Mouse (Mus musculus) cerebellum, adult 2 months (tissue): ENCODE measurements around the gene Chst7. TPM values are rescaled to one million over a fixed set of nuclear protein-coding genes. Genes with fewer than 3 reads are reported as not detected.

ENCODE experiments used
- DNase-seq, 2 experiments: peaks; one replicate each; pipeline ENCODE4 v3.0.0; 2021
- H3K27ac ChIP-seq: fragments of 200-500 bp; 2 replicates; pipeline ENCODE4 v1.5.1; 2012; ENCODE audit warnings: low read length, control low read depth, inconsistent platforms; ENCODE audit not compliant: insufficient read depth
- H3K27me3 ChIP-seq: fragments of 200-500 bp; 2 replicates; pipeline ENCODE4 v1.6.1; 2012; ENCODE audit warnings: inconsistent platforms, mild to moderate bottlenecking, low read length, moderate library complexity; ENCODE audit not compliant: control insufficient read depth, insufficient read depth
- H3K4me1 ChIP-seq: fragments of 200-500 bp; 2 replicates; pipeline ENCODE4 v1.6.1; 2011; ENCODE audit warnings: low read length; ENCODE audit not compliant: control insufficient read depth, insufficient read depth
- H3K4me3 ChIP-seq: fragments of 200-500 bp; replicated peaks from 2 replicates; pipeline ENCODE3; 2011; ENCODE audit warnings: mild to moderate bottlenecking, low read depth, low read length, control low read depth; ENCODE audit not compliant: insufficient read depth
- CTCF ChIP-seq: fragments of 200-500 bp; IDR thresholded peaks from 2 replicates; pipeline ENCODE4 v1.5.1; 2011; ENCODE audit warnings: low read depth, mild to moderate bottlenecking, control low read depth, low read length, moderate library complexity, borderline replicate concordance; ENCODE audit not compliant: insufficient read depth
- POLR2A ChIP-seq: fragments of 200-500 bp; IDR thresholded peaks from 2 replicates; pipeline ENCODE4 v1.6.1; 2011; ENCODE audit warnings: low read length, control low read depth, borderline replicate concordance; ENCODE audit not compliant: insufficient read depth
- WGBS: fragments of 180-500 bp; shearing (Covaris S2); methylation state at CpG from one replicate; pipeline ENCODE4 v1.1.7; 2018; 5-methylcytosine and 5-hydroxymethylcytosine counted together
- polyA plus RNA-seq: library from polyadenylated mRNA; depleted of rRNA; stranded (reverse); fragments of >200 nt; gene quantifications from 2 replicates; pipeline ENCODE4 v1.2.3, GENCODE M21; 2012; rRNA removed

Gene Chst7
- polyA plus RNA-seq, 1 experiment: 2.2 TPM

GRCm38 (mm10) chrX:20117717-20118116, 58.4 kb downstream of the Chst7 start:
- Histone ChIP-seq H3K27me3 (no peaks in the 10 kb centered on the region), H3K4me3 (no peak overlapping the region), H3K27ac (no peak overlapping the region), H3K4me1 (no peaks in the 10 kb centered on the region)
- no peak for DNase-seq
- 84% methylated on average over 2 of the region's 2 CpGs for WGBS
- no peak for TF ChIP-seq CTCF
- no peak for TF ChIP-seq POLR2A

- Histone ChIP-seq H3K4me1 (peaks cover 3% of the 10 kb centered on the region; the same call in 1 of the 2 replicates), H3K4me3 (no peak overlapping the region), H3K27ac (no peak overlapping the region), H3K27me3 (no peaks in the 10 kb centered on the region)
- 8% methylated on average over 2 of the region's 2 CpGs for WGBS
- TF ChIP-seq POLR2A (no peak), CTCF (no peak)
- DNase-seq: peak; percentile 57 to 60
Observed at GRCm38 (mm10) chrX:20125481-20125880, 66.1 kb downstream of the Chst7 start.

GRCm38 (mm10) chrX:20128951-20129350, 69.6 kb downstream of the Chst7 start:
- DNase-seq: peak; percentile 20 to 65
- TF ChIP-seq POLR2A: no peak
- no peak for TF ChIP-seq CTCF
- no peaks in the 10 kb centered on the region for H3K27me3 ChIP-seq
- H3K4me1 ChIP-seq: peaks cover 3% of the 10 kb centered on the region; the same call in 1 of the 2 replicates
- no peak overlapping the region for H3K4me3 ChIP-seq
- H3K27ac ChIP-seq: no peak overlapping the region; the same call in 1 of the 2 replicates

GRCm38 (mm10) chrX:20129466-20129865, 70.1 kb downstream of the Chst7 start:
- 17% methylated on average over 1 of the region's 1 CpGs for WGBS
- no peak for TF ChIP-seq CTCF
- no peak for TF ChIP-seq POLR2A
- DNase-seq: peak; percentile 12 to 36
- Histone ChIP-seq H3K27ac (peak overlapping the region; percentile 43; the same call in 1 of the 2 replicates), H3K4me3 (no peak overlapping the region), H3K27me3 (no peaks in the 10 kb centered on the region), H3K4me1 (peaks cover 3% of the 10 kb centered on the region; the same call in 1 of the 2 replicates)

Other genes starting within 250 kb of the Chst7 start
- gene Slc9a7, start 232.2 kb downstream of the Chst7 start, polyA plus RNA-seq: 23.2 and 24.6 TPM in 2 replicates